Mouse (Mus musculus) WW6 (cell line): ENCODE results near the gene Zdhhc19.

ENCODE experiments used
- DNase-seq: peaks from one replicate; pipeline ENCODE4 v3.0.0-alpha.2; 2013; ENCODE audit warnings: low read depth, low spot score

The Zdhhc19 gene

GRCm38 (mm10) chr16:32609401-32609779 is 113.3 kb downstream of the Zdhhc19 start:
- DNase-seq: no peak

DNA sequence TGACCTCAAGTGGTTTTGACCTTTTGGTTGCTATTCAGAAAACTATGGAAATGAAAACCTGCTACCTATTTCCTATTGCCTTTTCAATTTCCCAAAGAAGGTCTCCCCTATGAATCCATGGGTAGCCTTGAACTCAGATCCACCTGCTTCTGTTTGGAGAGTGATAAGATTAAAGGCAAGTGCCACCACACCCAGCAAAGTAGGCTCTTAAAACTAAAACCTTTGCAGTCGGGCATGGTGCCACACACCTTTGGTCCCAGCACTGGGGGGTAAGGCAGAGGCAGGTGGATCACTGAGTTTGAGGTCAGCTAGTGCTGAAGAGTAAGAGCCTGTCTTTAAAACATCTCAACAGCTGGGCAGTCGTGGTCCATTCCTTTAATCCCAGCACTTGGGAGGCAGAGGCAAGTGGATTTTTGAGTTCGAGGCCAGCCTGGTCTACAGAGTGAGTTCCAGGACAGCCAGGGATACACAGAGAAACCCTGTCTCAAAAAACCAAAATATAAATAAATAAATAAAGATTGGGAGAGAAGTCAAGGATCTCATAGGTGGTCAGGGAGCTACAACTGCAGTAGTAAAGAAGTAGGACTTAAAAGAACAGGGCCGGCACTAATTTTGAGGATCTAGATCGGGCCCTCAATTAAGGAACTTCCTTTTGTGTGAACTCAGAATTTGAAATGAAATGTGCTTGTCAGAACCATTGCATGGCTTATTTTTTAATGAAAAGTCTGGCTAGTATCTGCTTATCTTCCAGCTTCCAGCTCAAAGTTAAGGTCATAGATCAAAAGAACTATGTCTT is 114.6 kb downstream of the Zdhhc19 start:
- no peak for DNase-seq
